Mouse (Mus musculus): ENCODE measurements around the gene Arf4.

DNA sequence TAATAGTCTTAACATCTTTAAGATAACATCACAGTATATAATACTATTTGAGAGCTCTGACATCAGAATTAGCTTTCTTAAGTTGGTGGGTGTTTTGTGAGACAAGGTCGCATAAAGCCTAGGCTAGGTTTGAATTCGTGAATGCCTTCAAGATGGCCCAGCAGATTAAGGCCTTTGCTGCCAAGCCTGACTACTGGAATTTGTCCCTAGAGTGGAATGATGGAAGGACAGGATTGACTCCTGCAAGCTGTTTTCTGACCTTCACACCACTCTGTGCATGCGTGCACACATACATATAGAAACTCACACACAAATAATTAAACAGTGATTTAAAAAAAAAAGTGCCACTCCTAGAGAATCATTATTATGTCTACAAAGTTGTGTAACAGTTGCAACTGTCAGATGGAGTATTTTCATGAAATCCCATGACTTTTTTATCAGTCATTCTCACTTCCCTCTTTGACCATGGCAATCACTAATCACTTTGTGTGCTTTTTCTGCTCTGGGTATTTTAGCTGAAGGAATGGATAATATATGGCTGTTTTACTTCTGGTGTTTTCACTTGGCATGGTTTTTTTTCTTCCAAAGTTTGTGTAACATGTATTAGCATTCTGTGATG, 5.2 kb downstream of the Arf4 start:
- TF ChIP-seq EP300 (IDR thresholded peaks at IDR 0.05; ENCODE audit: low read depth) = no peak
- no peak for TF ChIP-seq CTCF (IDR thresholded peaks at IDR 0.05; ENCODE audit: low read depth)

Data from liver, embryonic 14.5 days (tissue).